Mouse (Mus musculus) midbrain, embryonic 13.5 days (tissue): Measurements from ENCODE around the gene Gli3. TPM values are rescaled to one million over a fixed set of nuclear protein-coding genes. Genes with fewer than 3 reads are reported as not detected.

Experiments used
- ATAC-seq: fragments of 200-750 bp; cut with Nextera tagmentation; 2 replicates; pipeline ENCODE4 v1.8.0; 2017; ENCODE audit warnings: mild to moderate bottlenecking, moderate TSS enrichment, moderate library complexity
- H3K27ac ChIP-seq: fragments of 300-500 bp; sonication (generic); 2 replicates; pipeline ENCODE4 v1.5.1; 2015; ENCODE audit warnings: inconsistent platforms, mild to moderate bottlenecking, moderate library complexity
- H3K27me3 ChIP-seq: fragments of 300-500 bp; sonication (generic); 2 replicates; pipeline ENCODE4 v1.6.1; 2015; ENCODE audit warnings: mild to moderate bottlenecking, inconsistent platforms
- H3K36me3 ChIP-seq: fragments of 300-500 bp; sonication (generic); 2 replicates; pipeline ENCODE4 v1.6.1; 2015; ENCODE audit warnings: mild to moderate bottlenecking, inconsistent platforms
- H3K4me1 ChIP-seq: fragments of 300-500 bp; sonication (generic); replicated peaks from 2 replicates; pipeline ENCODE4 v1.6.1; 2015; ENCODE audit warnings: inconsistent platforms
- H3K4me2 ChIP-seq: fragments of 300-500 bp; sonication (generic); replicated peaks from 2 replicates; pipeline ENCODE4 v1.6.1; 2015; ENCODE audit warnings: moderate library complexity, mild to moderate bottlenecking, inconsistent platforms
- H3K4me3 ChIP-seq: fragments of 300-500 bp; sonication (generic); replicated peaks from 2 replicates; pipeline ENCODE4 v1.5.1; 2015; ENCODE audit warnings: mild to moderate bottlenecking, inconsistent platforms
- H3K9ac ChIP-seq: fragments of 300-500 bp; sonication (generic); replicated peaks from 2 replicates; pipeline ENCODE4 v1.6.1; 2015; ENCODE audit warnings: mild to moderate bottlenecking, inconsistent platforms
- H3K9me3 ChIP-seq: fragments of 300-500 bp; sonication (generic); 2 replicates; pipeline ENCODE4 v1.6.1; 2016; ENCODE audit warnings: mild to moderate bottlenecking, inconsistent platforms
- WGBS: fragments of 180-500 bp; shearing (Covaris S2); methylation state at CpG from one replicate; pipeline ENCODE4 v1.1.7; 2015; 5-methylcytosine and 5-hydroxymethylcytosine counted together
- polyA plus RNA-seq: library from polyadenylated mRNA; unstranded; fragments of >200 nt; fragmentation: Nextera tagmentation; extraction: Ambion mirVana; gene quantifications from 2 replicates; pipeline ENCODE4 v1.2.1, GENCODE M21; 2015

The Gli3 gene
- polyA plus RNA-seq, 1 experiment from 2014 or later: 17.6 TPM

- H3K4me2 ChIP-seq: peak overlapping the region; percentile 25
- ATAC-seq: peak; percentile 38
- peaks cover 80% of the 10 kb centered on the region for H3K4me1 ChIP-seq
- peak overlapping the region; percentile 76 for H3K27ac ChIP-seq
- no peaks in the 10 kb centered on the region for H3K9me3 ChIP-seq
- H3K27me3 ChIP-seq: no peaks in the 10 kb centered on the region
- H3K9ac ChIP-seq: no peak overlapping the region
- WGBS: 8% methylated on average over 12 of the region's 12 CpGs
- H3K4me3 ChIP-seq: no peak overlapping the region
- H3K36me3 ChIP-seq: no peaks in the 10 kb centered on the region
These were observed 80.3 kb downstream of the Gli3 start for GRCm38 (mm10) chr13:15543169-15543887.

GRCm38 (mm10) chr13:15543888-15544640 lies 81.0 kb downstream of the Gli3 start:
- peaks cover 80% of the 10 kb centered on the region for H3K4me1 ChIP-seq
- H3K4me3 ChIP-seq: no peak overlapping the region
- no peaks in the 10 kb centered on the region for H3K36me3 ChIP-seq
- 4% methylated on average over 7 of the region's 7 CpGs for WGBS
- peak overlapping the region; percentile 76 for H3K27ac ChIP-seq
- H3K9ac ChIP-seq: no peak overlapping the region
- H3K9me3 ChIP-seq: no peaks in the 10 kb centered on the region
- peak overlapping the region; percentile 25 for H3K4me2 ChIP-seq
- H3K27me3 ChIP-seq: no peaks in the 10 kb centered on the region
- peak; percentile 76 for ATAC-seq

GRCm38 (mm10) chr13:15545346-15545896 lies 82.4 kb downstream of the Gli3 start:
- no peak for ATAC-seq
- Histone ChIP-seq H3K4me2 (peak overlapping the region; percentile 2; the same call in 1 of the 2 replicates), H3K9ac (no peak overlapping the region), H3K27me3 (no peaks in the 10 kb centered on the region), H3K9me3 (no peaks in the 10 kb centered on the region), H3K36me3 (no peaks in the 10 kb centered on the region), H3K27ac (peak overlapping the region; percentile 76; the same call in 1 of the 2 replicates), H3K4me3 (no peak overlapping the region), H3K4me1 (peaks cover 93% of the 10 kb centered on the region)
- WGBS: 27% methylated on average over 4 of the region's 4 CpGs

- H3K9me3 ChIP-seq: no peaks in the 10 kb centered on the region
- no peak overlapping the region for H3K4me3 ChIP-seq
- no peak for ATAC-seq
- no peaks in the 10 kb centered on the region for H3K36me3 ChIP-seq
- no peak overlapping the region for H3K27ac ChIP-seq
- no peaks in the 10 kb centered on the region for H3K27me3 ChIP-seq
- WGBS: 56% methylated on average over 4 of the region's 4 CpGs
- no peak overlapping the region for H3K4me2 ChIP-seq
- H3K4me1 ChIP-seq: peaks cover 91% of the 10 kb centered on the region
- no peak overlapping the region for H3K9ac ChIP-seq
These were observed 83.2 kb downstream of the Gli3 start for GRCm38 (mm10) chr13:15546258-15546657.

GRCm38 (mm10) chr13:15549466-15549865 lies 86.4 kb downstream of the Gli3 start:
- peaks cover 73% of the 10 kb centered on the region for H3K4me1 ChIP-seq
- no peak overlapping the region for H3K4me3 ChIP-seq
- no peak for ATAC-seq
- H3K36me3 ChIP-seq: no peaks in the 10 kb centered on the region
- no peaks in the 10 kb centered on the region for H3K9me3 ChIP-seq
- no peak overlapping the region for H3K9ac ChIP-seq
- H3K4me2 ChIP-seq: no peak overlapping the region
- no peak overlapping the region for H3K27ac ChIP-seq
- H3K27me3 ChIP-seq: no peaks in the 10 kb centered on the region
- 49% methylated on average over 6 of the region's 6 CpGs for WGBS

- peaks cover 72% of the 10 kb centered on the region for H3K4me1 ChIP-seq
These were observed 87.1 kb downstream of the Gli3 start for GRCm38 (mm10) chr13:15550027-15550602.

GRCm38 (mm10) chr13:15550731-15551130 lies 87.7 kb downstream of the Gli3 start:
- no peak overlapping the region for H3K9ac ChIP-seq
- H3K27ac ChIP-seq: no peak overlapping the region
- no peaks in the 10 kb centered on the region for H3K9me3 ChIP-seq
- no peak for ATAC-seq
- peaks cover 66% of the 10 kb centered on the region for H3K4me1 ChIP-seq
- no peaks in the 10 kb centered on the region for H3K27me3 ChIP-seq
- H3K4me3 ChIP-seq: no peak overlapping the region
- WGBS: 63% methylated on average over 6 of the region's 6 CpGs
- no peak overlapping the region for H3K4me2 ChIP-seq
- no peaks in the 10 kb centered on the region for H3K36me3 ChIP-seq

More at GRCm38 (mm10) chr13:15550027-15550602, 87.1 kb downstream of the Gli3 start:
- WGBS: 48% methylated on average over 8 of the region's 8 CpGs
- ATAC-seq: no peak
- H3K4me3 ChIP-seq: no peak overlapping the region
- H3K36me3 ChIP-seq: no peaks in the 10 kb centered on the region
- no peak overlapping the region for H3K4me2 ChIP-seq
- H3K9ac ChIP-seq: no peak overlapping the region
- no peaks in the 10 kb centered on the region for H3K27me3 ChIP-seq
- H3K9me3 ChIP-seq: no peaks in the 10 kb centered on the region
- no peak overlapping the region for H3K27ac ChIP-seq

- H3K36me3 ChIP-seq: no peaks in the 10 kb centered on the region
- no peaks in the 10 kb centered on the region for H3K9me3 ChIP-seq
- ATAC-seq: no peak
- H3K27ac ChIP-seq: no peak overlapping the region
- H3K4me2 ChIP-seq: no peak overlapping the region
- WGBS: 81% methylated on average over 3 of the region's 3 CpGs
- H3K4me1 ChIP-seq: peaks cover 64% of the 10 kb centered on the region
- no peak overlapping the region for H3K9ac ChIP-seq
- no peaks in the 10 kb centered on the region for H3K27me3 ChIP-seq
- no peak overlapping the region for H3K4me3 ChIP-seq
These were observed 89.0 kb downstream of the Gli3 start for GRCm38 (mm10) chr13:15552009-15552408.

GRCm38 (mm10) chr13:15556646-15557098 lies 93.6 kb downstream of the Gli3 start:
- WGBS: 4% methylated on average over 2 of the region's 2 CpGs
- peak overlapping the region; percentile 51; the same call in 1 of the 2 replicates for H3K27ac ChIP-seq
- H3K36me3 ChIP-seq: no peaks in the 10 kb centered on the region

GRCm38 (mm10) chr13:15561441-15561840 lies 98.4 kb downstream of the Gli3 start:
- Histone ChIP-seq H3K9me3 (no peaks in the 10 kb centered on the region), H3K27ac (no peak overlapping the region), H3K9ac (no peak overlapping the region), H3K27me3 (no peaks in the 10 kb centered on the region), H3K4me3 (no peak overlapping the region), H3K4me1 (peaks cover 16% of the 10 kb centered on the region), H3K4me2 (no peak overlapping the region), H3K36me3 (no peaks in the 10 kb centered on the region)
- ATAC-seq: no peak
- WGBS: 84% methylated on average over 3 of the region's 3 CpGs

More at GRCm38 (mm10) chr13:15556646-15557098, 93.6 kb downstream of the Gli3 start:
- Histone ChIP-seq H3K27me3 (no peaks in the 10 kb centered on the region), H3K9me3 (no peaks in the 10 kb centered on the region), H3K4me3 (no peak overlapping the region), H3K9ac (no peak overlapping the region), H3K4me1 (peaks cover 42% of the 10 kb centered on the region), H3K4me2 (no peak overlapping the region)
- ATAC-seq: peak; percentile 86

GRCm38 (mm10) chr13:15570908-15571568 lies 108.0 kb downstream of the Gli3 start:
- H3K27me3 ChIP-seq: no peaks in the 10 kb centered on the region

More at GRCm38 (mm10) chr13:15570908-15571568, 108.0 kb downstream of the Gli3 start:
- Histone ChIP-seq H3K27ac (peak overlapping the region; percentile 74), H3K4me3 (peak overlapping the region; percentile 23), H3K9me3 (no peaks in the 10 kb centered on the region), H3K4me2 (peak overlapping the region; percentile 47), H3K9ac (peak overlapping the region; percentile 41; the same call in 1 of the 2 replicates), H3K4me1 (peaks cover 21% of the 10 kb centered on the region), H3K36me3 (no peaks in the 10 kb centered on the region)
- 17% methylated on average over 15 of the region's 15 CpGs for WGBS
- ATAC-seq: peak; percentile 91
